Mouse (Mus musculus) limb, embryonic 14.5 days (tissue): ENCODE data around the gene Rnf217. TPM values are rescaled to one million over a fixed set of nuclear protein-coding genes. Genes with fewer than 3 reads are reported as not detected.

Experiments
- ATAC-seq: fragments of 200-750 bp; cut with Nextera tagmentation; 2 replicates; pipeline ENCODE4 v1.8.0; 2017; ENCODE audit warnings: low read depth, moderate number of reproducible peaks, moderate TSS enrichment; ENCODE audit not compliant: low FRiP score
- DNase-seq: peaks from one replicate; pipeline ENCODE4 v3.0.0-alpha.2; 2015; ENCODE audit warnings: low spot score
- H3K27ac ChIP-seq: fragments of 300-500 bp; sonication (generic); replicated peaks from 2 replicates; pipeline ENCODE4 v1.5.1; 2014; ENCODE audit warnings: low read depth, mild to moderate bottlenecking, low read length, moderate library complexity, mixed read lengths
- H3K27me3 ChIP-seq: fragments of 300-500 bp; sonication (generic); 2 replicates; pipeline ENCODE4 v1.6.1; 2014; ENCODE audit warnings: low read length, mixed read lengths; ENCODE audit not compliant: control insufficient read depth, insufficient read depth
- H3K36me3 ChIP-seq: fragments of 300-500 bp; sonication (generic); 2 replicates; pipeline ENCODE4 v1.6.1; 2014; ENCODE audit warnings: mild to moderate bottlenecking, low read length, moderate library complexity, mixed read lengths; ENCODE audit not compliant: control insufficient read depth, insufficient read depth
- H3K4me1 ChIP-seq: fragments of 300-500 bp; sonication (generic); 2 replicates; pipeline ENCODE4 v1.6.1; 2014; ENCODE audit warnings: antibody characterized with exemption, low read length, mixed read lengths; ENCODE audit not compliant: control insufficient read depth, insufficient read depth
- H3K4me2 ChIP-seq: fragments of 300-500 bp; sonication (generic); replicated peaks from 2 replicates; pipeline ENCODE4 v1.6.1; 2014; ENCODE audit warnings: low read depth, mild to moderate bottlenecking, low read length, moderate library complexity; ENCODE audit not compliant: severe bottlenecking
- H3K4me3 ChIP-seq: fragments of 300-500 bp; sonication (generic); replicated peaks from 2 replicates; pipeline ENCODE4 v1.5.1; 2014; ENCODE audit warnings: low read length
- H3K9ac ChIP-seq: fragments of 300-500 bp; sonication (generic); 2 replicates; pipeline ENCODE4 v1.6.1; 2014; ENCODE audit warnings: mild to moderate bottlenecking, low read depth, low read length, moderate library complexity; ENCODE audit not compliant: severe bottlenecking
- H3K9me3 ChIP-seq: fragments of 300-500 bp; sonication (generic); 2 replicates; pipeline ENCODE4 v1.6.1; 2016; ENCODE audit warnings: low read length; ENCODE audit not compliant: control insufficient read depth
- POLR2A ChIP-seq: fragments of 200-500 bp; IDR thresholded peaks from 2 replicates; pipeline ENCODE4 v1.8.0; 2012; ENCODE audit warnings: inconsistent platforms, mild to moderate bottlenecking, moderate library complexity, borderline replicate concordance; ENCODE audit not compliant: insufficient read depth, insufficient read length; ENCODE audit errors: extremely low read depth
- WGBS: fragments of 180-500 bp; shearing (Covaris S2); extraction: QIAGEN DNeasy Blood & Tissue Kit; methylation state at CpG from one replicate; pipeline ENCODE4 v1.1.7; 2014; 5-methylcytosine and 5-hydroxymethylcytosine counted together
- polyA plus RNA-seq, 2 experiments: library from polyadenylated mRNA; depleted of rRNA in 1 of 2; stranded (reverse) in 1 of 2; unstranded in 1 of 2; fragments of >200 nt; fragmentation: Nextera tagmentation in 1 of 2; extraction: Ambion mirVana in 1 of 2; gene quantifications; 2 replicates each; pipeline versions ENCODE4 v1.2.1 to v1.2.3; 2012 to 2014

The Rnf217 gene
- polyA plus RNA-seq, 2 experiments: 3.8 to 4.4 TPM

GRCm38 (mm10) chr10:31555433-31555960 lies 53.5 kb downstream of the Rnf217 start:
- Histone ChIP-seq H3K36me3 (no peaks in the 10 kb centered on the region), H3K9ac (no peak overlapping the region), H3K27me3 (no peaks in the 10 kb centered on the region), H3K4me3 (no peak overlapping the region), H3K9me3 (no peaks in the 10 kb centered on the region), H3K27ac (no peak overlapping the region), H3K4me2 (no peak overlapping the region), H3K4me1 (no peaks in the 10 kb centered on the region)
- ATAC-seq (no peak), DNase-seq (no peak)
- 90% methylated on average over 6 of the region's 6 CpGs for WGBS
- TF ChIP-seq POLR2A: no peak

GRCm38 (mm10) chr10:31553302-31553701 lies 55.7 kb downstream of the Rnf217 start:
- DNase-seq (no peak), ATAC-seq (no peak)
- H3K36me3 ChIP-seq: no peaks in the 10 kb centered on the region
- 91% methylated on average over 4 of the region's 4 CpGs for WGBS
- no peak for TF ChIP-seq POLR2A
- H3K27ac ChIP-seq: no peak overlapping the region
- H3K4me2 ChIP-seq: no peak overlapping the region
- no peak overlapping the region for H3K9ac ChIP-seq
- no peaks in the 10 kb centered on the region for H3K27me3 ChIP-seq
- no peaks in the 10 kb centered on the region for H3K4me1 ChIP-seq
- H3K9me3 ChIP-seq: no peaks in the 10 kb centered on the region
- H3K4me3 ChIP-seq: no peak overlapping the region

GRCm38 (mm10) chr10:31551850-31552249 lies 57.1 kb downstream of the Rnf217 start:
- WGBS: 72% methylated on average over 7 of the region's 7 CpGs
- Histone ChIP-seq H3K27ac (no peak overlapping the region), H3K4me1 (no peaks in the 10 kb centered on the region), H3K9me3 (no peaks in the 10 kb centered on the region), H3K4me2 (no peak overlapping the region), H3K27me3 (no peaks in the 10 kb centered on the region), H3K36me3 (no peaks in the 10 kb centered on the region), H3K4me3 (no peak overlapping the region), H3K9ac (no peak overlapping the region)
- TF ChIP-seq POLR2A: no peak
- no peak for DNase-seq
- no peak for ATAC-seq

GRCm38 (mm10) chr10:31551362-31551761 lies 57.6 kb downstream of the Rnf217 start:
- Histone ChIP-seq H3K9me3 (no peaks in the 10 kb centered on the region), H3K36me3 (no peaks in the 10 kb centered on the region), H3K27ac (no peak overlapping the region), H3K9ac (no peak overlapping the region), H3K4me1 (no peaks in the 10 kb centered on the region), H3K27me3 (no peaks in the 10 kb centered on the region), H3K4me2 (no peak overlapping the region), H3K4me3 (no peak overlapping the region)
- ATAC-seq (no peak), DNase-seq (no peak)
- 12% methylated on average over 1 of the region's 1 CpGs for WGBS
- no peak for TF ChIP-seq POLR2A

- Histone ChIP-seq H3K9me3 (no peaks in the 10 kb centered on the region), H3K4me1 (no peaks in the 10 kb centered on the region), H3K9ac (no peak overlapping the region), H3K4me3 (no peak overlapping the region), H3K4me2 (no peak overlapping the region), H3K27ac (no peak overlapping the region), H3K27me3 (no peaks in the 10 kb centered on the region), H3K36me3 (no peaks in the 10 kb centered on the region)
- no peak for DNase-seq
- 56% methylated on average over 2 of the region's 2 CpGs for WGBS
- TF ChIP-seq POLR2A: no peak
- no peak for ATAC-seq
These were observed 61.8 kb downstream of the Rnf217 start for GRCm38 (mm10) chr10:31547156-31547555.

GRCm38 (mm10) chr10:31544149-31544942 lies 64.6 kb downstream of the Rnf217 start:
- ATAC-seq (no peak), DNase-seq (no peak)
- Histone ChIP-seq H3K36me3 (no peaks in the 10 kb centered on the region), H3K4me1 (no peaks in the 10 kb centered on the region), H3K9ac (no peak overlapping the region), H3K4me2 (no peak overlapping the region), H3K27me3 (no peaks in the 10 kb centered on the region), H3K4me3 (no peak overlapping the region), H3K9me3 (no peaks in the 10 kb centered on the region), H3K27ac (no peak overlapping the region)
- no peak for TF ChIP-seq POLR2A
- 86% methylated on average over 6 of the region's 6 CpGs for WGBS
